Mouse (Mus musculus): Measurements from ENCODE around the gene Uchl5. TPM values are rescaled to one million over a fixed set of nuclear protein-coding genes. Genes with fewer than 3 reads are reported as not detected.

Gene Uchl5
- polyA plus RNA-seq, 1 experiment from 2014 or later: 157 TPM

DNA sequence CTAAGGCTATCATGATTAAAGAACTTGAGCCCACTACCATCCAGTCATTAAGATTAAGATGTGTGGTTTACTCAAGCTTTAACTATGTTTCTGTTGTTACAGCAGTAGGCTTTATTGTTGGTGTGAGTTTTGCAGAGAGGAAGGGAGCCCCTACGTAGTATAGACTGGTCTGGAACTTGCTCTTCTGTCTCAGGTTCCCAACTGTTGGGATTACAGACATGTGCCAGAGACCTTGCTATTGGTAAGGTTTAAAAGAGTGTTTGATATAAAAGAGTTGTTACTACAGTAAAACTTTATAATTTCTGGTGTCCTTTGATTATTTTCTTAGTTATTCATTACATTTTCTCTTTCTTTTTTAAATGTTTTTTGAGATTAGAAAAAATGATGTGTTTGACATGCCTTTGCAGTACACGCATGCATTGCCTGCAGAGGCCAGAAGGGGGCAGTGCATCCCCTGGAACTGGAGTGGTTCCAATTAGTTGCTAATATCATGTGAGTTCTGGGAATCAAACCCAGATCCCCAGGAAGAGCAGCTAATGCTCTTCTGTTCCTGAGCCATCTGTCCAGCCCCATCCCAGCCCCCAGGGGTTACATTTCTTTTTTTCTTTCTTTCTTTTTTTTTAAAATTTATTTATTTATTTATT is 11.6 kb downstream of the Uchl5 start:
- peak; percentile 49 for DNase-seq (ENCODE audit: low spot score)

DNA sequence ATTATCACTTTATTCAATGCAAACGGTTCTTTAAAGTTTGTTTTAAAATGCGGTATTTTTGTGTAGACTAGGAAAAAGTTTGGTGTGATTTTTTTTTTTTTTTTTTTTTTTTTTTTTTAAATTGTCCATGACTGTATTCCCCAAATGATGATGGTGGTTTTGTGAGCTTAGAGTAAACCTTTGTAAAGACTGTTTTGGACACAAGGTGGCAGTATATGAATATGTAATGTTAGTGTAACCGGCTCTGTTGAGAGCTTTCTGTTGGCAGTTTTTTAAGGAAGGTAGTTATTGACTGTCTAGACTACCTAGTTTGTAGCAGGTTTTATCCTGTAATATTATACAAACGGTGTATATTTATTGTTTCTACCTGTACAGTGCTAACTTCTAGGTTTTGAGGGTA is 26.5 kb downstream of the Uchl5 start:
- DNase-seq (ENCODE audit: low spot score): peak; percentile 79

DNA sequence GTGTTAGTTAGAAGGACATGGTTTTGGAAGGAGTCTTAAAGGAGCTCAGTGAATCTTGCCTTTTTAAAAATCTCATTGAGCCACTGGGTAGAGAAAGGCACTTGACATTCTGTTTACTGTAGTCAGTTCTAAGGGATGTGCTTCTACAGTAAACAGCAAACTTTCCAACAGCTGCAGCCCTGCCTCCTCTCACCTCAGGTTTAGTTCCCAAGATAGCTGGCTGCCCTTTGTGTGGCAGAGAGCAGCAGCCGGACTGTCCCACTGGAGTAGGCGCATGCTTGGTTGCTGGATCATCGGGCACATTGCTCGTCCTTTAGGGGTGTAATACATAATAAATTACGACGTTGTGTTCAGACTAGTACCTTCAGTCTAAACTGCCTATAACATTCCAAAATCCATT is 32.0 kb downstream of the Uchl5 start:
- no peak for DNase-seq (ENCODE audit: low spot score)

DNA sequence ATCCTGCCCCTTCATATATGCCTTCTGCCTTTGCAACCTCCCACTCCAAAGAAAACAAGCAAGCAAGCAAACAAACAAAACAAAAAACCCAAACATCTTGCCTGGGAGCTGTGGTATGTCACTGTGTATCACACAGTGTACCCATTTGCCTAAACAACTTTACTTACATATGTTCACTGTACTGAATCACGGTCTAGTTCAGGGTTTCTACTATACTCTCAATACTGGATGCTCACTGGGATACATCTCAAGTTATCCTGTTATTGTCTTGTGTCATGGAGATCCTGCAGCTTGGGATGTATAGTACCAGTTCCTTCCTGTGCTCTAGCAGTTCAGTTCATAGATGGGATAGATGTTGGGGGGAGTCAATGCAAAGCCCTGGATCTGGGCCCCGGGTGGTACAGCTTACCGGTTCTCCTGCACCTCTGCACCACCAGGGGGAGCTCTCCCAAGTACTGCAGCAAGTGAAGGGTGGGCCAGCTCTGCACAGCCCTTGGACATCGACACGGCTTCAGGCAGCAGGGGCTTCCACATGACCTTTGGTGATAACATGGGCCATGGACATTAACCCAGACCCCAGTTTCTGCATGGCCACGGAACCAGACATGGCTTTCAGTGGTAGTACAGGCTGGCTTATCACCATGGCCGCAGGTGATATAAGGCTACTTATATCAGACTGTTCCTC is 36.7 kb downstream of the Uchl5 start:
- DNase-seq (ENCODE audit: low spot score): peak; percentile 81

DNA sequence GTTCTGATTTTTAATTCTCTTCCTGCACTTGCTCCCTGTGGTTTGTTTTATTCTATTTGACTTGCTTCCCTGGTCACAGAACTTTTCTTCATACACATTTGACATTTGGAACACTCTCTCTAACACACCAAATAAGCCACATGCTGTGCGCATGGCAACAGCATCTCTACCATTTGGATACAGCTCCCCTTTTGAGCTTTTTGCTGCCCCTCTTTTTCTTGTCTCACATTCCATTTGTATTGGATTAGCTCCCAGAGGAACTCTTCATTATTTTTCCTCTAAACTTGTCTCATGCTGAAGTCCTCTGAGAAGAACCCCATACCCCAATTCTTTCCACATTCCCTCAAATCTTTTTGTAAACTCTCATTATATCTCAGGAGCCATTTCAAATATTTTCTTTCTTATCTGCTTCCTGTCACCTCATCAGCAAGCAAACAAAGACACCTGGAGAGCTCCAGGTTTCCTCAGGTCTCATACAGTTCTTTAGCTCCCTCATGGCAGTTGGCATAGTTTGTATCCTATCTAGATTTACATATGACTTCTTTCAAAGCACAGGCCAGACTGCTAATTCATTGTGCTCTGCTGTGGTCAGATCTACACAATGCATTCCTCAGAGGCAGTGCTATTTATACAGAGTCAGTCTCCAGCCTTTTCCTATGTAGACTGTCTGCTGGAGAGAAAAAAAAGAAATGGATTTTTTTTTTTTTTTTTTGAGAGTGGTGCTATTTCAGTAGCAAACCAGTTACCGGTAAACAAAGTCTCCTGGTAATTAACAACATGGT is 43.2 kb downstream of the Uchl5 start:
- no peak for DNase-seq (ENCODE audit: low spot score)

DNA sequence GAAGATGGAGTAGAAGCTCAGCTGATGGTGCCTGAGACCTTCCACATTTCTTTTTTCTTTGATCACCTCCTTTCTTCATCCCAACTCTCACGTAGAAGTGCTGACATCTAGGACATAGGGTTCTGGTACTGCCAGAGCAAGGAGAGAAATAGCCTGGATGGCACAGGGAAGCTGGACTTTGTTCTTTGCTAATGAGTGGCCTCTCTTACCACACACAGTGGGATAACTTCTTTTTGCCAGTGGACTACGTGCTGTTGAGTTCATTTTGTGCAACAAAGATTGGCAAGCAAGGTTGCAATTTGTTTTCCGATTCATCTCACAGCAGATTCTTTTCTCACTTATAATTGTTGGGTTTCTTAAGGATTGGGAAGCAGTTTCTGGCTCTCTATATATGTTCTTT is 45.6 kb downstream of the Uchl5 start:
- DNase-seq (ENCODE audit: low spot score): no peak

DNA sequence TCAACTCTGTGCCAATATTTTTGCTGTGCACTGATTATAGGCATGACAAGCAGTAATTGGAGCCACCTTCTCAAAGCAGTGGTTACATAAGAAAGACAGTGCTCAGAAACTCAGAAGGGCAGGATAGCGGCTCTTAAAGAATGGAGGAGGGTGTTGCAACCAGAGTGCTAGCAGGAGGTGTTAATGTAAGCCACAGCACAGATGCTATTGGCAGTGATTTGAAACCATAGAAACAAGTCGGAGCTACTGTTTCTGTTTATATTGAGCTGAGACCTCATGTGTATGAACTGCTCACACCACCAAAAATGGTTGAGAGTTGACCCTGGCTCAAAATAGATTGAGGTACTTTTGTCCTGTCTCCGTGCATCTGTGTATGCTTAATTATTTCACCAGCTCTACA is 53.6 kb downstream of the Uchl5 start:
- DNase-seq (ENCODE audit: low spot score): no peak

DNA sequence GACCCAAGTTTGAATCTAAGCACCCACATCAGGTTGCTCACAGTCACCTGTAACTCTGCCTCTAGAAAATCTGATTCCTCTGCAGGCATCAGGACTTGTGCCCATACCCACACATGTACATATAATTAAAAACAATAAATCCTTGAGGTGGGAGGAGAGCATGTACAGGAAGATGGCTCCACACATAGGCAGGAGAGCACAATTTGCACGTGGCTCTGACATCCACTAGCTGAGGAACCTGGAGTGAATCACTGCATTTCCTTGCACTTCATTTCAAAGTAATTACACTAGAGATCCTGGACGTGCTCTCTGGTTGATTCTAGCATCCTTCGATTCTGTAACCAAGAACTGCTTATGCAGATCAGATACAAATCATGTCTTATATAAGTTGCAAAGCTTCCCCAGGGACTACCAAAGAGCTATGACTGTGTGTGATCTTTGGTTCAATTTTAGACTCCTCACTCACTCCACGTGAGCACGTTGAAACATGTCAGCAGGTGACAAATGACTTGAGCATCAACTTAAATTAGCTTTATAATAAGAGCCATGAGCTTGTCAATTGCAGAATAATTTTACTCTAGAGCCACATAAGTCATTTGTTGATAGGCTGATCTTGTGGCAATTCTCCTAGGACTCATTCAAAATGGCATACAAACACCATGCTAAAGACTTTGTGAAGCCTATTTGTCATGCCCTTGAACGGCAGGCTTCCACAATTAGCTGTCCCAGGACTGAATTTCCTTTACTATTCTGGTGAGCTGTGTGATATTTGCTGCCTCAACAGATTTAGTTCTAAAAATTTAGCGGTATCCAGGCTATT is 59.5 kb downstream of the Uchl5 start:
- no peak for DNase-seq (ENCODE audit: low spot score)

DNA sequence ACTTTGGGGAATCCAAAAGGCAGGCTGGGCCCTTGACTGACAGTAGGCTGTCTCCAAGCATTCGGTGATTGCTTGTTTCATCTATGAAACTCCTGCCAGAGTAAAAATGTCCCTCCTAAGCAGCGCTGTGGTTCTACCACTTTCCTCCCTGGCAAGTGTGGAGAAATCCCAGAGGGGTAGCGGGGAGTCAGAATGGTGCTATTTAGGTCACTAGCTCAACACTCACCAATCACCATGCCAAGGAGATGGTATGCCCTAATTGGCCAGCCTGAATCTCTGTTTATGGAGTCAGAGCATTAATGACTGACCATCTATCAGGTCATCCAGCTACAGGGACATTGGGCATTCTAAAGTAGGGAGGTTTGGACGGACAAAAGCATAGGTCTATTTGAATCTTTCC is 60.6 kb downstream of the Uchl5 start:
- DNase-seq (ENCODE audit: low spot score): no peak

DNA sequence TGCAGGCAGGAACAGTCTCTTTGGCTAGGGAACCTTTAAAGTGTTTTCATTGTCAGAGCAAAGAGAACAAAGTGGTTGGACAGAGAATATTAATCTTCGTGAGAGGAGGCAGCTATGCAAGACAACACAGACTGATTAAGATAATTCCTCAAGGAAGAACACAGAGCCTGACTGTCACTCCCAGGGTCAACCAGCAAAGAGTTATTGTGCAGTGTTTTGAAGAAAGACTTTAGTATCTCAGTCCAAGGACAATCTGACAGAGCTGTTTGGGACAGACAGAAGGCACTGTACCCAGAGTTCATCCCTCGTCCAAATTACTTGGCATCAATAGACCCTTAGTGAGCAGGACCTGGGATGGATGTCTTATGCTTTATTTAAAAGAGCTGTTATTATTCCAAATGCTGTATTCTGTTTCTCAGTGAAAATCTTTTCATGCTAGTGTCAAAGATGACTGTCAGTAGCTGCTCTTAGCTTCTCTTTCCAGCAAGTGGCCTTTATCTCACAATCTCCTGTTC is 61.9 kb downstream of the Uchl5 start:
- DNase-seq (ENCODE audit: low spot score): no peak

DNA sequence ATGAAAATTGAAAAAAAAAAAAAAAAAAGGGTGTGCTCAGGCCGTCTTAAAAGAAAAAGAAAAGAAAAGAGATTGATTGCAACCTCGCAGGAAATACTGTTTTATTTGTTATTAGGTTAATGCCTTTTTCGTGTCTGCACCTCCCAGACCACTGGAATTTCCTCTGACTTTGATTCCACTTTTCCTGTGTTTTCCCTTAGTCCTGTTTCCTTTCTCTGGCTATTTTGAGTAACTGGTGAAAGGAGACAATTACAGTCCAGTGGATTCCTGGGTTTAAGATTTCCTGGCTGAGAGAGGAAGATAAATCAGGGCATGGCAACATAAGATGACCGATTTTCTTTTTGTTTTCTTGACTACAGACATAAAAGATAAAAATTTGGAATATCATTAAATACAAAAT is 75.3 kb downstream of the Uchl5 start:
- DNase-seq (ENCODE audit: low spot score): no peak

DNA sequence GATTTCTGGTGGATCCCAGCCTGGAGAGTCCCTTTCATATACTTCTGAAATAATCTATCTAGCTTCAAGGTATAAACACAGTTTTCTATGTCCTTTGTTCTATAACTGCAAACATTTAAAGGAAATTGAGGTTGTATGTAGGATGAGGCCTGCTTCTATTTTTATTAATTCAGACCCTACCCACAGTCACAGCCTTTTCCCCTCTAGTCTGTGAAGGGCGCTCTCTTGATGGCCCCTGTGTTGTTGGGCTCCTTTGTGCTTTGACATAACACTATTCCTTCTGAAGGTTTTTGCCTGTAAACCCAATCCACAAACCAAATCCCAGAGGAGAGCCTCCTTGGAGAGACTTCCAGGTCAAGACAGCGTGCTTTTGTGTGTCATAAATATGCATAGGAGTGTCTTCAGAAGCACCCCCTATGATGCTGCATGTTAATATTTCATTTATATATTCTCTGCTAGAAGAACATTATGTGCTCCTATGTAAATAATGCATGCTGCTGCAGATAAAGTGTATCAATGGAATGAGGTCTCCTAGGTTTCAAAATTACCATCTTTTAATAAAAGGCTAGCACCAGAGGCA is 75.8 kb downstream of the Uchl5 start:
- no peak for DNase-seq (ENCODE audit: low spot score)

DNA sequence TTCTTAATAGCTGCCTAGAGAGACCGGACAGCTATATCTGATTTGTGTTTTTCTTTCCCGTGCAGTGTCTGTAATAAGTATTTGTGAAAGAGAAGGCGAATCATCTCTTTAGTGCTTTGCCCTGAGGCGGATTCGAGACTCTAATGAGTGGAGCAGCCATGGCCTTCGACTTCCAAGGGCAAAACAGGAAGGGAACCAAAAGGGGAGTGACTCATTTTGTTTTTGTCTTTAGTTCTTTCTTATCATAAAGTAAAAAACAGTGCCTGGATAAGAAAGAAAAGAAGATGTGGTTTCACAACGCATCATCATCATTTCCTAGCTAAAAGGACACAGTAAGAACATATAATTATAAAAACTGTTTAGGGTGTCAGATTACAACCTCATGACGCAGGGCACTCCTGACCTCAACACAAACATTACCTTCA is 76.6 kb downstream of the Uchl5 start:
- no peak for DNase-seq (ENCODE audit: low spot score)

DNA sequence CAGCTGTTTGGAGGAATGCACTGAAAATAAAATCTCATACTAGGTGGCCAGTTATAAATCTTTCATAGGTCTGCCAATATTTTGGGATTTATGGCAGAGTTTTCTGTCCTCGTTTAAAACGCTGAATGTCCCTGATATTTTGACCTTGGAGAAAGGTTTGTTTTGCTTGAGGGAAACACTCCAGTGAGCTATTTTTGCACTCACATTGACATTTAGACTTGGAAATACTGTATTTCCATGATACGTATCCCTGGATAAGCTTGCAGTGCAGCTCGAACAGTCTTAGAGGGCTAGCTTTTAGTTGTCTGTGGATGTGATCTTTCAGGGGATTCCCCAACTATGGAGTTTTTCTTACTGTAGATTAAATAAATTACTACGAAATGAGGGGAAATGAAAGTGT is 78.6 kb downstream of the Uchl5 start:
- no peak for DNase-seq (ENCODE audit: low spot score)

Other genes with a start within 250 kb of the Uchl5 start
- 0.15 and 0.31 TPM in 2 replicates for gene B3galt2, start 136.6 kb upstream of the Uchl5 start, polyA plus RNA-seq (2015; fragmentation: Nextera tagmentation; extraction: Ambion mirVana)
- 23.3 and 26.6 TPM in 2 replicates for gene Cdc73, start 74.4 kb upstream of the Uchl5 start, polyA plus RNA-seq (2015; fragmentation: Nextera tagmentation; extraction: Ambion mirVana)
- gene Glrx2, start 60.9 kb upstream of the Uchl5 start, polyA plus RNA-seq (2015; fragmentation: Nextera tagmentation; extraction: Ambion mirVana): 114 and 125 TPM in 2 replicates
- gene Trove2, start 204 bp upstream of the Uchl5 start, polyA plus RNA-seq (2015; fragmentation: Nextera tagmentation; extraction: Ambion mirVana): 4.1 TPM in 2 replicates
- gene Rgs2, start 226.9 kb downstream of the Uchl5 start, polyA plus RNA-seq (2015; fragmentation: Nextera tagmentation; extraction: Ambion mirVana): 61.4 and 61.7 TPM in 2 replicates